Mouse (Mus musculus): Measurements from ENCODE around the gene Lyst.

The Lyst gene

GRCm38 (mm10) chr13:13574258-13574870 is 15.8 kb upstream of the Lyst start:
- no peak for DNase-seq

GRCm38 (mm10) chr13:13575106-13575505 is 15.1 kb upstream of the Lyst start:
- no peak for DNase-seq

- no peak for DNase-seq
These were observed 13.6 kb upstream of the Lyst start for GRCm38 (mm10) chr13:13576469-13577205.

- no peak for DNase-seq
These were observed 8.2 kb upstream of the Lyst start for GRCm38 (mm10) chr13:13581988-13582387.

- DNase-seq: no peak
These were observed 6.7 kb upstream of the Lyst start for GRCm38 (mm10) chr13:13583473-13583872.

- no peak for DNase-seq
These were observed 2.5 kb upstream of the Lyst start for GRCm38 (mm10) chr13:13587653-13588184.

- DNase-seq: no peak
These were observed 1.7 kb upstream of the Lyst start for GRCm38 (mm10) chr13:13588518-13588917.

- DNase-seq: no peak
These were observed 1.2 kb upstream of the Lyst start for GRCm38 (mm10) chr13:13589032-13589431.

- DNase-seq: no peak
These were observed 1.7 kb downstream of the Lyst start for GRCm38 (mm10) chr13:13591892-13592291.

- no peak for DNase-seq
These were observed 6.3 kb downstream of the Lyst start for GRCm38 (mm10) chr13:13596424-13597044.

- no peak for DNase-seq
These were observed 7.7 kb downstream of the Lyst start for GRCm38 (mm10) chr13:13597896-13598295.

GRCm38 (mm10) chr13:13601407-13601806 is 11.2 kb downstream of the Lyst start:
- no peak for DNase-seq

- DNase-seq: no peak
These were observed 16.0 kb downstream of the Lyst start for GRCm38 (mm10) chr13:13606149-13606548.

- DNase-seq: peak; percentile 57
These were observed 18.1 kb downstream of the Lyst start for GRCm38 (mm10) chr13:13608311-13608710.

GRCm38 (mm10) chr13:13609655-13610054 is 19.5 kb downstream of the Lyst start:
- peak; percentile 35 for DNase-seq

- DNase-seq: peak; percentile 71
These were observed 22.7 kb downstream of the Lyst start for GRCm38 (mm10) chr13:13612882-13613281.

GRCm38 (mm10) chr13:13614235-13614634 is 24.0 kb downstream of the Lyst start:
- no peak for DNase-seq

GRCm38 (mm10) chr13:13621456-13621855 is 31.3 kb downstream of the Lyst start:
- DNase-seq: no peak

- no peak for DNase-seq
These were observed 32.4 kb downstream of the Lyst start for GRCm38 (mm10) chr13:13622565-13622964.

GRCm38 (mm10) chr13:13633746-13634145 is 43.5 kb downstream of the Lyst start:
- DNase-seq: no peak

- no peak for DNase-seq
These were observed 44.5 kb downstream of the Lyst start for GRCm38 (mm10) chr13:13634706-13635105.

- no peak for DNase-seq
These were observed 45.0 kb downstream of the Lyst start for GRCm38 (mm10) chr13:13635224-13635623.

- DNase-seq: no peak
These were observed 47.4 kb downstream of the Lyst start for GRCm38 (mm10) chr13:13637577-13637976.

- DNase-seq: no peak
These were observed 47.8 kb downstream of the Lyst start for GRCm38 (mm10) chr13:13637981-13638380.

All from thymus, postnatal 14 days (tissue).